Mouse (Mus musculus) lung, embryonic 14.5 days (tissue): ENCODE measurements at regions not wholly inside any gene's neighbourhood (a gene's known extent, or its start where the extent isn't known, plus 50 kb on each side); places are given as distances from the start of the nearest gene placed in this dataset.

Source experiments
- ATAC-seq: fragments of 200-750 bp; cut with Nextera tagmentation; 2 replicates; pipeline ENCODE4 v1.8.0; 2017; ENCODE audit warnings: mild to moderate bottlenecking, moderate TSS enrichment, moderate library complexity; ENCODE audit not compliant: insufficient read depth
- DNase-seq: peaks from one replicate; pipeline ENCODE4 v3.0.0-alpha.2; 2015
- H3K27ac ChIP-seq: fragments of 300-500 bp; sonication (generic); 2 replicates; pipeline ENCODE4 v1.5.1; 2014; ENCODE audit warnings: low read depth, mild to moderate bottlenecking, moderate library complexity
- H3K27me3 ChIP-seq: fragments of 300-500 bp; sonication (generic); 2 replicates; pipeline ENCODE4 v1.6.1; 2014; ENCODE audit warnings: low read length, control low read depth; ENCODE audit not compliant: insufficient read depth
- H3K36me3 ChIP-seq: fragments of 300-500 bp; sonication (generic); 2 replicates; pipeline ENCODE4 v1.6.1; 2014; ENCODE audit warnings: control low read depth; ENCODE audit not compliant: insufficient read depth
- H3K4me1 ChIP-seq: fragments of 300-500 bp; sonication (generic); 2 replicates; pipeline ENCODE4 v1.6.1; 2014; ENCODE audit warnings: antibody characterized with exemption, control low read depth; ENCODE audit not compliant: insufficient read depth
- H3K4me2 ChIP-seq: fragments of 300-500 bp; sonication (generic); 2 replicates; pipeline ENCODE4 v1.6.1; 2014; ENCODE audit warnings: mild to moderate bottlenecking
- H3K4me3 ChIP-seq: fragments of 300-500 bp; sonication (generic); 2 replicates; pipeline ENCODE4 v1.5.1; 2014; ENCODE audit warnings: low read depth, low read length
- H3K9ac ChIP-seq: fragments of 300-500 bp; sonication (generic); 2 replicates; pipeline ENCODE4 v1.6.1; 2014
- H3K9me3 ChIP-seq: fragments of 300-500 bp; sonication (generic); 2 replicates; pipeline ENCODE4 v1.6.1; 2016; ENCODE audit warnings: low read depth, low read length, control low read depth
- CTCF ChIP-seq: IDR thresholded peaks from 2 replicates; pipeline ENCODE4 v1.5.1; 2016; ENCODE audit warnings: antibody characterized with exemption, low read depth
- WGBS: fragments of 180-500 bp; shearing (Covaris S2); extraction: QIAGEN DNeasy Blood & Tissue Kit; methylation state at CpG from one replicate; pipeline ENCODE4 v1.1.7; 2014; 5-methylcytosine and 5-hydroxymethylcytosine counted together

DNA sequence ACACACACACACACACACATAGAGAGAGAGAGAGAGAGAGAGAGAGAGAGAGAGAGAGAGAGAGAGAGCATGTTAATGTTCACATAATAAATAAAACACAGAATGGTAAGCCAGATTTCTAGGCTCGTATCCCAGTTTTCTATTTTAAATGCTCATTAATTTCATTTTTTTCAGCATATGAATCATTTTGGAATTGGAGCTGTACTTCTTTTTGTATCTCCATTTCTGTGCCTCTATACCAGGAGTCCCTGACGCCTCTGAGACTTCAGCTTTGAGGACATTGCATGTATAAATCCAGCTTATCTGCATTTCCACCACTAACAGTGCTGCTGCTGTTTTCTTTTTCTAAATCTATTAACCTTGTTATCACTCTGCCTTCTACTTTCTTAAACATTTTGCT, 287.5 kb upstream of the Rspo3 start:
- no peaks in the 10 kb centered on the region for H3K27me3 ChIP-seq
- peak; percentile 65 for DNase-seq
- no peak for TF ChIP-seq CTCF
- ATAC-seq: peak; percentile 51; the same call in 1 of the 2 replicates
- no peaks in the 10 kb centered on the region for H3K9me3 ChIP-seq
- no peak overlapping the region for H3K4me2 ChIP-seq
- no peak overlapping the region for H3K27ac ChIP-seq
- no peaks in the 10 kb centered on the region for H3K4me1 ChIP-seq
- no peak overlapping the region for H3K9ac ChIP-seq
- H3K4me3 ChIP-seq: no peak overlapping the region
- H3K36me3 ChIP-seq: no peaks in the 10 kb centered on the region
- 38% methylated on average over 2 of the region's 2 CpGs for WGBS

DNA sequence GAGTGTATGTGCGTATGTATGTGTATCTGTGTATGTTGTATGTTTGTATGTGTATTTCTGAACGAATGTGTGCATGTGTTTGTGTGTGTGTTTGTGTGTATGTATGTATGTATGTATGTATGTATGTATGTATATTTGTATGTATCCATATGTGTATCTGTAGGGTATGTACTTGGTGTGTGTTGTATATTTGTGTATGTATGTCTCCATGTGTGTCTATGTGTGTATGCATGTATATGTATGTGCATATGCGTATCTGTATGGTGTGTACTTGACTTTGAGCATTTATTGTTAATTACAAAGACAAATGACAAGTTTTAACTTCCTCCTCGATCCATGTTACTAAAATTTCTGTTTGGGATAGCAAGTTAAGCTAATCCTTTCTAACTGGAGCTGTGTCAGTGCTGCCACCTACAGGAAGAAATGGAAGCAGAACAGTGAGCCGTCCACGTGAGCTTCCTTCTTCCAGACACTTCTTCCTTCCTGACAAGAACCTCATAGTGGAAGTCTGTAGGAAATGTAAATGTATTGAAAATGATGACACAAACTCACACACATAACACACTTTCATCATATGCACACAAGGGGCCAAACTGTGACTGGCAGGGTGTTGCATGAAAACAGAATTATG, 268.4 kb upstream of the Rspo3 start:
- Histone ChIP-seq H3K9ac (no peak overlapping the region), H3K4me3 (no peak overlapping the region), H3K27me3 (no peaks in the 10 kb centered on the region), H3K4me1 (no peaks in the 10 kb centered on the region), H3K27ac (no peak overlapping the region), H3K4me2 (no peak overlapping the region), H3K9me3 (no peaks in the 10 kb centered on the region), H3K36me3 (no peaks in the 10 kb centered on the region)
- peak; percentile 81 for TF ChIP-seq CTCF
- DNase-seq (peak; percentile 81), ATAC-seq (no peak; the same call in 1 of the 2 replicates)
- WGBS: 42% methylated on average over 6 of the region's 6 CpGs

DNA sequence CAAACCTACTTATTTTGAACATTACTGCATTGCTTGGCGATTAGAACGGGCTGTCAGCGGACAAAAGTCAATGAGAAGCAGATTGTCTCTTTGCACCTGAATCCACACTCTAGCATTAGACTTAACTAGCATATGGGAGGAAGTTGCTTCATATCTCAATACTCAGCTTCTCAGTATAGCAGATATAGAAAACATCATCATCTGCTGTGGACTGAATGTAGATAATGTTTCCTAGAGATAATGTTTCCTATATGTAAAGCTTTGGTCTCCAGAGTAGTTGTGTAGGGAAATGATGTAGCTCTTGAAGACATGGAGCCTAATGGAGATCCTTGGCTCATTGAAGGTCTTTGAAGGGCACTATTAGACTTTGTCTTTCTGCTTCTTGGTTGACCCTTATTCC, 267.0 kb upstream of the Rspo3 start:
- Histone ChIP-seq H3K27me3 (no peaks in the 10 kb centered on the region), H3K4me1 (no peaks in the 10 kb centered on the region), H3K9ac (no peak overlapping the region), H3K4me2 (no peak overlapping the region), H3K4me3 (no peak overlapping the region), H3K9me3 (no peaks in the 10 kb centered on the region), H3K27ac (no peak overlapping the region), H3K36me3 (no peaks in the 10 kb centered on the region)
- no peak for DNase-seq
- TF ChIP-seq CTCF: no peak
- 92% methylated on average over 3 of the region's 3 CpGs for WGBS
- ATAC-seq: no peak

DNA sequence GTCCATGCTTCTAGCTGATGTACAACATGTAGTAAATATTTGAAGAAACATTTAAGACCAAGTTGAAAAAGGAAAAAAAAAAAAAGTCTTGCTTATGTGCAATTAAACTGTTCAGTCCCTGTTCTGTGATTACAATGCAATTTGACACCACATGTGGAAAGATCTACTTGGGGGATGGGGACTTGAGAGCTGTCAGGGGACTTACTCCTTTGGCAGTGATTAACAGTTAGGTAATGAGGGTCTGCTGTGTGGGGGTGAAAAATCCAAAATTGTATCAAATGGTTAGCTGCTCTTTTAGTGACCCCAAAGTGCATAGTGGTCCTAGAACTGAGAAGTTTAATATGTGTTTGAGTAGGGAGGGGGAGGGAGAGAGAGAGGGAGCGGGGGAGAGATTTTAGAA, 259.0 kb upstream of the Rspo3 start:
- Histone ChIP-seq H3K9ac (no peak overlapping the region), H3K4me1 (no peaks in the 10 kb centered on the region), H3K4me2 (no peak overlapping the region), H3K9me3 (no peaks in the 10 kb centered on the region), H3K27ac (no peak overlapping the region), H3K36me3 (no peaks in the 10 kb centered on the region), H3K4me3 (no peak overlapping the region), H3K27me3 (no peaks in the 10 kb centered on the region)
- no peak for ATAC-seq
- no peak for DNase-seq
- WGBS: 90% methylated on average over 1 of the region's 1 CpGs
- TF ChIP-seq CTCF: no peak

DNA sequence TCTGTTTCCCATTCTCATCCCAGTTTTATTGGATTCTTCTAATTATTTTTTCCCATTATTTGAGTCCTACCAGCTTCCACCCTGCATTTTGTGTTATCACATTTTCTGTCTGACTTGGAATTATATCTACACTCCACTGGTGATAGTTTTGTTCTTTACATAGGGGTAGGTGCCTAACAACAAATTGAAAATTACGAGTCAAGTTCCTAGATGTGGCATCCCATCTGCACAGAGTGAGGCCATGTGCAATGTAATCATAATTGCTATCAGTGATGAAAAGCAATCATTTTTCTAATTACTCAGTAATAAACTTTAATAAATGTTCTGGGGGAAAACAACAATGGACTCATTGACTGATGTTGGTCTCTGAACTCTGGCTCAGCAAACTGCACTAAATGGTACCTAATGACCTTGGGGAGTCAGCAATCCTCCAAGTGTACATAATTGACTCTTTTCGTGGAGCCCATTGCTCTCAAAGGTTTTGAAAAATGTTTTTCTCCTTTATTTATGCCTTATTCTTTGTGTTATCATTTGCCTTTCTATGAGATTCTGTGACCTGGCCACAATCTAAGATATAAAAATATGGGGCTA, 250.6 kb upstream of the Rspo3 start:
- Histone ChIP-seq H3K9ac (no peak overlapping the region), H3K27ac (no peak overlapping the region), H3K4me3 (no peak overlapping the region), H3K9me3 (no peaks in the 10 kb centered on the region; the same call in 1 of the 2 replicates), H3K36me3 (no peaks in the 10 kb centered on the region), H3K27me3 (no peaks in the 10 kb centered on the region), H3K4me2 (no peak overlapping the region), H3K4me1 (no peaks in the 10 kb centered on the region)
- TF ChIP-seq CTCF: no peak
- ATAC-seq (no peak), DNase-seq (no peak)
- WGBS: 73% methylated on average over 2 of the region's 2 CpGs

DNA sequence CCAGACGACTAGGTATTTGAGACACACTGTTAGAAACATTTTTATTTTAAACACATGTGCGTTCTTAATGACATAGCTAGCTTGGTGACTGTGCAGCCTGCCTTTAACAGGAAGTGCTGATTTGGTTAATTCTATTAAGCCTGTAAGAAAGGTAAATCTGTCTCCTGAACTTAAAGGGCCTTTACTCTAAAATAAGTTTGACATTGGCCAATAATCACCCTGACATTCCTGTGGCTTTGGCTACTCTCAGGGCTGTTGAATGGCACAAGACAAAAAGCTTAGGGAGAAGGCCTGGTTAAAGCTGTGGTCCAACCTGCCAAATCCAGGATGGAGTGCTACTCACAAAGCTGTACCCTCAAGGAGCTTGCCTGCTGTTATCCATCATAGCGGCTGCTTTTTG, 201.0 kb upstream of the Rspo3 start:
- WGBS: 64% methylated on average over 3 of the region's 3 CpGs
- Histone ChIP-seq H3K4me1 (no peaks in the 10 kb centered on the region), H3K4me2 (no peak overlapping the region), H3K27ac (no peak overlapping the region), H3K4me3 (no peak overlapping the region), H3K27me3 (no peaks in the 10 kb centered on the region), H3K9me3 (no peaks in the 10 kb centered on the region), H3K36me3 (no peaks in the 10 kb centered on the region), H3K9ac (no peak overlapping the region)
- TF ChIP-seq CTCF: no peak
- DNase-seq (no peak), ATAC-seq (no peak)

DNA sequence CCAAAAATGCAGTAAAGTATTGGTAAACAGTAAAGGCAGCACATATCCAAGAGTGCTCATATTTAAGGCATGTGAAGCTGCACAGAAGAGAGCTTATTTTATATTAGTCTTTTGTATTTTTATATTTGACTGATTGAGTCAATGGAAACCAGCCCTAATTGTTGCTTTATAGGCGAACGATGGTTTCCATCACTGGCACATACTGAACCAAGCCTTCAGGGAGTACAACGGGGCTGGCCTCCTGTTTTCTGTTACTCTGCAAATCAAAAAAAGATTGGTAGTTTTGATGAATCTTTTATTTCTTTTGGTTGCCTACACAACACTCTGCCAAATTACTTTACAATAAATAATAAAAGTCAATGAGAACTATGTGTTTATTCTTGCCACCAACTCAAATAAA, 189.7 kb upstream of the Rspo3 start:
- no peak for ATAC-seq
- no peak overlapping the region for H3K27ac ChIP-seq
- 78% methylated on average over 3 of the region's 3 CpGs for WGBS
- H3K9me3 ChIP-seq: no peaks in the 10 kb centered on the region
- H3K4me3 ChIP-seq: no peak overlapping the region
- no peaks in the 10 kb centered on the region for H3K36me3 ChIP-seq
- no peak overlapping the region for H3K4me2 ChIP-seq
- H3K4me1 ChIP-seq: no peaks in the 10 kb centered on the region
- no peak overlapping the region for H3K9ac ChIP-seq
- TF ChIP-seq CTCF: no peak
- H3K27me3 ChIP-seq: no peaks in the 10 kb centered on the region
- no peak for DNase-seq
